ENCODE assay signal across 9 mouse cellular contexts in genomic region chr9:44511935-44512716, GRCm38 (mm10). TPM values are rescaled to one million over a fixed set of nuclear protein-coding genes. Genes with fewer than 3 reads are reported as not detected.
A peak's percentile ranks its signal among the peaks of the same experiment; 100 is the strongest.
DNase-seq lines count a peak whose midpoint lies in the region; ATAC-seq and TF ChIP-seq lines count a peak whose summit lies in the region.
"Had no signal": no experiment of that assay in that cellular context is flagged by ENCODE, and none has a peak within 500 bp of the region (broad histone marks: within the 10 kb centered on the region; RNA-seq: fewer than 3 reads in every experiment).

No protein-coding gene starts in this region.

- no peak for TF ChIP-seq POLR2A in bone marrow macrophage, adult 2 months (IDR thresholded peaks at IDR 0.05; ENCODE audit: borderline replicate concordance, low read depth, low read length)
- no peak for TF ChIP-seq POLR2A in limb, embryonic 14.5 days (IDR thresholded peaks at IDR 0.05; ENCODE audit: borderline replicate concordance, extremely low read depth, insufficient read depth, insufficient read length)

- H3K9ac ChIP-seq in limb, embryonic 14.5 days (ENCODE audit: low read depth, low read length, severe bottlenecking) = no peak overlapping the region

- TF ChIP-seq CTCF in bone marrow macrophage, adult 2 months (IDR thresholded peaks at IDR 0.05; ENCODE audit: low read depth, low read length) = no peak

- H3K4me3 ChIP-seq in bone marrow macrophage, adult 2 months (ENCODE audit: insufficient read depth, low read length) = no peak overlapping the region
- no peak overlapping the region for H3K4me3 ChIP-seq in limb, embryonic 14.5 days (replicated peaks; ENCODE audit: low read length)
- no peak overlapping the region for H3K4me3 ChIP-seq in forebrain, embryonic 10.5 days

- H3K27ac ChIP-seq in bone marrow macrophage, adult 2 months (ENCODE audit: insufficient read depth, low read depth, low read length) = peak overlapping the region; percentile 75
- H3K27ac ChIP-seq in limb, embryonic 14.5 days (replicated peaks; ENCODE audit: low read depth, low read length) = peak overlapping the region; percentile 61
- H3K27ac ChIP-seq in forebrain, embryonic 10.5 days = no peak overlapping the region

- H3K4me2 ChIP-seq in limb, embryonic 14.5 days (replicated peaks; ENCODE audit: low read depth, low read length, severe bottlenecking) = no peak overlapping the region

- peak; percentile 29 for DNase-seq in cerebellum, adult 11-12 months
- DNase-seq in cerebellum, postnatal 4 days (ENCODE audit: low spot score in 2 of 2) = no peak
- peak; percentile 12 for DNase-seq in layer of hippocampus, adult 9-11 months
- no peak for DNase-seq in layer of hippocampus, adult 18-20 months (ENCODE audit: low spot score in 2 of 2)
- peak; percentile 61 for DNase-seq in limb, embryonic 14.5 days (ENCODE audit: low spot score)
- DNase-seq in embryo, embryonic 10 days (ENCODE audit: low spot score) = no peak
- DNase-seq in forebrain, embryonic 10.5 days (ENCODE audit: extremely low spot score, low spot score) = no peak

- WGBS in limb, embryonic 14.5 days = 54% methylated on average over 9 of the region's 9 CpGs
- 86% methylated on average over 9 of the region's 9 CpGs for WGBS in forebrain, embryonic 10.5 days

- ATAC-seq in limb, embryonic 14.5 days (ENCODE audit: low FRiP score, low read depth) = 0 out of 2 replicates have a peak, but pooled peaks have one; percentile 2

- peaks cover 24% of the 10 kb centered on the region for H3K36me3 ChIP-seq in limb, embryonic 14.5 days (ENCODE audit: control insufficient read depth, insufficient read depth, low read length)
- H3K36me3 ChIP-seq in forebrain, embryonic 10.5 days (replicated peaks) = peaks cover 24% of the 10 kb centered on the region

- H3K27me3 ChIP-seq in limb, embryonic 14.5 days (ENCODE audit: control insufficient read depth, insufficient read depth, low read length) = no peaks in the 10 kb centered on the region
- H3K27me3 ChIP-seq in forebrain, embryonic 10.5 days (ENCODE audit: poor library complexity, severe bottlenecking) = peaks cover 22% of the 10 kb centered on the region

- peaks cover 48% of the 10 kb centered on the region for H3K4me1 ChIP-seq in bone marrow macrophage, adult 2 months (ENCODE audit: control insufficient read depth, insufficient read depth, low read length)
- peaks cover 41% of the 10 kb centered on the region for H3K4me1 ChIP-seq in limb, embryonic 14.5 days (ENCODE audit: control insufficient read depth, insufficient read depth, low read length)
- peaks cover 30% of the 10 kb centered on the region for H3K4me1 ChIP-seq in forebrain, embryonic 10.5 days

- H3K9me3 ChIP-seq in limb, embryonic 14.5 days (ENCODE audit: control insufficient read depth, low read length) = no peaks in the 10 kb centered on the region
- H3K9me3 ChIP-seq in forebrain, embryonic 10.5 days = no peaks in the 10 kb centered on the region

RNA-seq across cellular contexts. Expression of gene Bcl9l, which starts 29.5 kb away (rescaled TPM):
- total RNA-seq in layer of hippocampus, adult 18-20 months (2021) = 10 to 100 TPM; 64.0 to 72.3 TPM
- 6.7 and 9.5 TPM in 2 replicates for polyA plus RNA-seq in bone marrow macrophage, adult 2 months (2012; ENCODE audit: insufficient read depth, insufficient read length, missing spikeins)
- polyA plus RNA-seq in limb, embryonic 14.5 days (2012; rRNA removed) = 41.2 and 53.7 TPM in 2 replicates
- polyA plus RNA-seq in limb, embryonic 14.5 days (2014; fragmentation: Nextera tagmentation; extraction: Ambion mirVana) = 20.5 and 22.7 TPM in 2 replicates
- polyA plus RNA-seq in forebrain, embryonic 10.5 days (2016; fragmentation: Nextera tagmentation; extraction: Ambion mirVana) = 3.9 and 5.0 TPM in 2 replicates

RNA-seq across cellular contexts. Expression of gene Cxcr5, which starts 49.6 kb away (rescaled TPM):
- not detected for total RNA-seq in layer of hippocampus, adult 18-20 months (2021)
- not detected in 2 replicates for polyA plus RNA-seq in bone marrow macrophage, adult 2 months (2012; ENCODE audit: insufficient read depth, insufficient read length, missing spikeins)
- 0.10 and 0.13 TPM in 2 replicates for polyA plus RNA-seq in limb, embryonic 14.5 days (2012; rRNA removed)
- 0.30 TPM in 1 of 2 replicates, not detected in the other for polyA plus RNA-seq in limb, embryonic 14.5 days (2014; fragmentation: Nextera tagmentation; extraction: Ambion mirVana)
- polyA plus RNA-seq in forebrain, embryonic 10.5 days (2016; fragmentation: Nextera tagmentation; extraction: Ambion mirVana) = 0.05 TPM in 1 of 2 replicates, not detected in the other
- total RNA-seq: layer of hippocampus, postnatal 10 days had no signal

RNA-seq across cellular contexts. Expression of gene Upk2, which starts 57.4 kb away (rescaled TPM):
- not detected for total RNA-seq in layer of hippocampus, adult 18-20 months (2021)
- polyA plus RNA-seq in bone marrow macrophage, adult 2 months (2012; ENCODE audit: insufficient read depth, insufficient read length, missing spikeins) = not detected in 2 replicates
- 0.33 and 0.91 TPM in 2 replicates for polyA plus RNA-seq in limb, embryonic 14.5 days (2012; rRNA removed)
- polyA plus RNA-seq in limb, embryonic 14.5 days (2014; fragmentation: Nextera tagmentation; extraction: Ambion mirVana) = 0.40 TPM in 1 of 2 replicates, not detected in the other
- polyA plus RNA-seq in forebrain, embryonic 10.5 days (2016; fragmentation: Nextera tagmentation; extraction: Ambion mirVana) = not detected in 2 replicates
- total RNA-seq: layer of hippocampus, postnatal 10 days had no signal

Comparison
In these comparisons a context has a peak if more than half of its experiments do, and no peak if none do; other contexts are left out.
1. DNase-seq: peak in cerebellum, adult 11-12 months (single experiment), layer of hippocampus, adult 9-11 months (single experiment) and limb, embryonic 14.5 days (single experiment); none in cerebellum, postnatal 4 days (0 of 2), layer of hippocampus, adult 18-20 months (0 of 2), embryo, embryonic 10 days (single experiment) and forebrain, embryonic 10.5 days (single experiment).